Mouse (Mus musculus): ENCODE measurements around the gene Smarcd3.

- TF ChIP-seq MAX (IDR thresholded peaks at IDR 0.05; ENCODE audit: low read depth) (no peak), USF1 (IDR thresholded peaks at IDR 0.05; ENCODE audit: low read depth) (no peak), E2F4 (IDR thresholded peaks at IDR 0.05; ENCODE audit: insufficient read depth) (no peak), CEBPB (IDR thresholded peaks at IDR 0.05; ENCODE audit: insufficient read depth, poor library complexity, severe bottlenecking) (no peak), POLR2A (IDR thresholded peaks at IDR 0.05; ENCODE audit: insufficient read length, low read depth) (no peak), TCF12 (IDR thresholded peaks at IDR 0.05; ENCODE audit: insufficient read depth, poor library complexity, severe bottlenecking) (no peak), MYOG (IDR thresholded peaks at IDR 0.05; ENCODE audit: control insufficient read depth in 1 of 3, insufficient read depth in 1 of 3, insufficient read length in 2 of 3, low read depth in 2 of 3) (no peak), TCF3 (IDR thresholded peaks at IDR 0.05; ENCODE audit: insufficient read length, low read depth) (no peak), POLR2AphosphoS2 (IDR thresholded peaks at IDR 0.05; ENCODE audit: insufficient read length, low read depth) (no peak), REST (IDR thresholded peaks at IDR 0.05; ENCODE audit: insufficient read depth, insufficient read length) (no peak), MYOD1 (IDR thresholded peaks at IDR 0.05; ENCODE audit: control insufficient read depth in 1 of 3, insufficient read length in 2 of 3, low read depth in 2 of 3) (no peak)
Measured at GRCm38 (mm10) chr5:24589511-24590500, 34.4 kb downstream of the Smarcd3 start.

All from myocyte (in vitro differentiated cells).